Mouse (Mus musculus): ENCODE results near the gene Muc1. TPM values are rescaled to one million over a fixed set of nuclear protein-coding genes. Genes with fewer than 3 reads are reported as not detected.

The Muc1 gene
- total and polyA plus RNA-seq, 2 experiments from 2014 or later: 0.27 to 1.3 TPM

- ATAC-seq (no peak), DNase-seq (no peak)
- Histone ChIP-seq H3K36me3 (ENCODE audit: insufficient read depth) (peaks cover 19% of the 10 kb centered on the region), H3K4me2 (ENCODE audit: low read depth) (no peak overlapping the region), H3K4me1 (ENCODE audit: insufficient read depth) (peaks cover 15% of the 10 kb centered on the region; the same call in 1 of the 2 replicates), H3K9ac (no peak overlapping the region), H3K9me3 (ENCODE audit: low read length) (no peaks in the 10 kb centered on the region), H3K27ac (ENCODE audit: low read depth, low read length) (no peak overlapping the region), H3K4me3 (ENCODE audit: low read depth, low read length) (no peak overlapping the region), H3K27me3 (ENCODE audit: insufficient read depth, low read length) (no peaks in the 10 kb centered on the region)
- no peak for TF ChIP-seq CTCF (IDR thresholded peaks at IDR 0.05; ENCODE audit: low read depth)
- WGBS: 54% methylated on average over 18 of the region's 18 CpGs
These were observed 41.0 kb upstream of the Muc1 start for GRCm38 (mm10) chr3:89187690-89188477.

GRCm38 (mm10) chr3:89188478-89188875, 40.4 kb upstream of the Muc1 start:
- H3K9ac ChIP-seq: no peak overlapping the region
- ATAC-seq: no peak
- H3K9me3 ChIP-seq (ENCODE audit: low read length): no peaks in the 10 kb centered on the region
- no peaks in the 10 kb centered on the region for H3K27me3 ChIP-seq (ENCODE audit: insufficient read depth, low read length)
- H3K4me2 ChIP-seq (ENCODE audit: low read depth): no peak overlapping the region
- WGBS: 66% methylated on average over 12 of the region's 12 CpGs
- H3K36me3 ChIP-seq (ENCODE audit: insufficient read depth): peaks cover 19% of the 10 kb centered on the region
- H3K27ac ChIP-seq (ENCODE audit: low read depth, low read length): no peak overlapping the region
- H3K4me1 ChIP-seq (ENCODE audit: insufficient read depth): peaks cover 14% of the 10 kb centered on the region; the same call in 1 of the 2 replicates
- TF ChIP-seq CTCF (IDR thresholded peaks at IDR 0.05; ENCODE audit: low read depth): no peak
- H3K4me3 ChIP-seq (ENCODE audit: low read depth, low read length): no peak overlapping the region
- DNase-seq: no peak

- Histone ChIP-seq H3K9me3 (ENCODE audit: low read length) (no peaks in the 10 kb centered on the region), H3K4me2 (ENCODE audit: low read depth) (no peak overlapping the region), H3K4me1 (ENCODE audit: insufficient read depth) (no peaks in the 10 kb centered on the region), H3K27ac (ENCODE audit: low read depth, low read length) (no peak overlapping the region), H3K4me3 (ENCODE audit: low read depth, low read length) (no peak overlapping the region), H3K27me3 (ENCODE audit: insufficient read depth, low read length) (no peaks in the 10 kb centered on the region), H3K9ac (no peak overlapping the region), H3K36me3 (ENCODE audit: insufficient read depth) (peaks cover 19% of the 10 kb centered on the region)
- TF ChIP-seq CTCF (IDR thresholded peaks at IDR 0.05; ENCODE audit: low read depth): no peak
- DNase-seq: no peak
- ATAC-seq: no peak
- 89% methylated on average over 8 of the region's 8 CpGs for WGBS
These were observed 38.4 kb upstream of the Muc1 start for GRCm38 (mm10) chr3:89190436-89190835.

- WGBS: 76% methylated on average over 1 of the region's 1 CpGs
- no peak for DNase-seq
- Histone ChIP-seq H3K4me3 (ENCODE audit: low read depth, low read length) (no peak overlapping the region), H3K27ac (ENCODE audit: low read depth, low read length) (no peak overlapping the region), H3K9me3 (ENCODE audit: low read length) (no peaks in the 10 kb centered on the region), H3K4me2 (ENCODE audit: low read depth) (no peak overlapping the region), H3K36me3 (ENCODE audit: insufficient read depth) (peaks cover 4% of the 10 kb centered on the region), H3K4me1 (ENCODE audit: insufficient read depth) (no peaks in the 10 kb centered on the region), H3K27me3 (ENCODE audit: insufficient read depth, low read length) (no peaks in the 10 kb centered on the region), H3K9ac (no peak overlapping the region)
- TF ChIP-seq CTCF (IDR thresholded peaks at IDR 0.05; ENCODE audit: low read depth): peak; percentile 28
- ATAC-seq: no peak
These were observed 35.5 kb upstream of the Muc1 start for GRCm38 (mm10) chr3:89193351-89193750.

GRCm38 (mm10) chr3:89193853-89194252, 35.0 kb upstream of the Muc1 start:
- DNase-seq (no peak), ATAC-seq (no peak)
- Histone ChIP-seq H3K4me2 (ENCODE audit: low read depth) (no peak overlapping the region), H3K9me3 (ENCODE audit: low read length) (no peaks in the 10 kb centered on the region), H3K4me1 (ENCODE audit: insufficient read depth) (no peaks in the 10 kb centered on the region), H3K36me3 (ENCODE audit: insufficient read depth) (no peaks in the 10 kb centered on the region), H3K27ac (ENCODE audit: low read depth, low read length) (no peak overlapping the region), H3K9ac (no peak overlapping the region), H3K27me3 (ENCODE audit: insufficient read depth, low read length) (no peaks in the 10 kb centered on the region), H3K4me3 (ENCODE audit: low read depth, low read length) (no peak overlapping the region)
- 94% methylated on average over 2 of the region's 2 CpGs for WGBS
- peak; percentile 41 for TF ChIP-seq CTCF (IDR thresholded peaks at IDR 0.05; ENCODE audit: low read depth)

- Histone ChIP-seq H3K4me2 (ENCODE audit: low read depth) (peak overlapping the region; percentile 51), H3K36me3 (ENCODE audit: insufficient read depth) (no peaks in the 10 kb centered on the region), H3K27me3 (ENCODE audit: insufficient read depth, low read length) (no peaks in the 10 kb centered on the region), H3K9me3 (ENCODE audit: low read length) (no peaks in the 10 kb centered on the region), H3K4me3 (ENCODE audit: low read depth, low read length) (peak overlapping the region; percentile 37), H3K9ac (peak overlapping the region; percentile 43), H3K4me1 (ENCODE audit: insufficient read depth) (no peaks in the 10 kb centered on the region), H3K27ac (ENCODE audit: low read depth, low read length) (peak overlapping the region; percentile 23)
- DNase-seq: peak; percentile 93
- WGBS: 5% methylated on average over 33 of the region's 33 CpGs
- ATAC-seq: peak; percentile 96
- TF ChIP-seq CTCF (IDR thresholded peaks at IDR 0.05; ENCODE audit: low read depth): peak; percentile 61
These were observed 32.6 kb upstream of the Muc1 start for GRCm38 (mm10) chr3:89195979-89196877.

- no peaks in the 10 kb centered on the region for H3K27me3 ChIP-seq (ENCODE audit: insufficient read depth, low read length)
- H3K27ac ChIP-seq (ENCODE audit: low read depth, low read length): no peak overlapping the region
- H3K9me3 ChIP-seq (ENCODE audit: low read length): no peaks in the 10 kb centered on the region
- ATAC-seq: no peak
- H3K4me3 ChIP-seq (ENCODE audit: low read depth, low read length): no peak overlapping the region
- peaks cover 8% of the 10 kb centered on the region for H3K36me3 ChIP-seq (ENCODE audit: insufficient read depth)
- no peak overlapping the region for H3K9ac ChIP-seq
- no peak for DNase-seq
- 86% methylated on average over 3 of the region's 3 CpGs for WGBS
- no peak for TF ChIP-seq CTCF (IDR thresholded peaks at IDR 0.05; ENCODE audit: low read depth)
- no peak overlapping the region for H3K4me2 ChIP-seq (ENCODE audit: low read depth)
- peaks cover 4% of the 10 kb centered on the region for H3K4me1 ChIP-seq (ENCODE audit: insufficient read depth)
These were observed 29.0 kb upstream of the Muc1 start for GRCm38 (mm10) chr3:89199839-89200238.

Measured in forebrain, postnatal 0 days (tissue).